Mouse (Mus musculus): ENCODE measurements at regions not wholly inside any gene's neighbourhood (a gene's known extent, or its start where the extent isn't known, plus 50 kb on each side); places are given as distances from the start of the nearest gene placed in this dataset.

- ATAC-seq (ENCODE audit: low FRiP score), result peak; percentile 67
- 88% methylated on average over 1 of the region's 1 CpGs for WGBS
- no peak overlapping the region for H3K27ac ChIP-seq (ENCODE audit: low read depth, low read length)
- H3K4me3 ChIP-seq (ENCODE audit: low read depth, low read length), result no peak overlapping the region
- H3K27me3 ChIP-seq (ENCODE audit: control insufficient read depth, insufficient read depth, low read length), result no peaks in the 10 kb centered on the region
- H3K4me2 ChIP-seq (replicated peaks; ENCODE audit: low read depth, low read length), result no peak overlapping the region
- DNase-seq (ENCODE audit: low spot score), result peak; percentile 78
- H3K36me3 ChIP-seq (ENCODE audit: control insufficient read depth, insufficient read depth, low read length), result no peaks in the 10 kb centered on the region
- H3K9me3 ChIP-seq (ENCODE audit: control insufficient read depth, low read length), result no peaks in the 10 kb centered on the region
- no peaks in the 10 kb centered on the region for H3K4me1 ChIP-seq (replicated peaks; ENCODE audit: control insufficient read depth, insufficient read depth, low read length)
- H3K9ac ChIP-seq (ENCODE audit: low read depth, low read length), result no peak overlapping the region
Measured at GRCm38 (mm10) chrX:6261469-6261868, 59.1 kb downstream of the Bmp15 start.

- 72% methylated on average over 4 of the region's 4 CpGs for WGBS
- no peak for ATAC-seq (ENCODE audit: low FRiP score)
- no peaks in the 10 kb centered on the region for H3K27me3 ChIP-seq (ENCODE audit: control insufficient read depth, insufficient read depth, low read length)
Measured at GRCm38 (mm10) chrX:6258523-6258922, 62.0 kb downstream of the Bmp15 start.

GRCm38 (mm10) chrX:6254058-6254457 is 66.5 kb downstream of the Bmp15 start:
- H3K27ac ChIP-seq (ENCODE audit: low read depth, low read length), result no peak overlapping the region
- no peak for ATAC-seq (ENCODE audit: low FRiP score)

More at GRCm38 (mm10) chrX:6258523-6258922, 62.0 kb downstream of the Bmp15 start:
- Histone ChIP-seq H3K27ac (ENCODE audit: low read depth, low read length) (no peak overlapping the region), H3K9me3 (ENCODE audit: control insufficient read depth, low read length) (no peaks in the 10 kb centered on the region), H3K4me2 (replicated peaks; ENCODE audit: low read depth, low read length) (no peak overlapping the region), H3K36me3 (ENCODE audit: control insufficient read depth, insufficient read depth, low read length) (no peaks in the 10 kb centered on the region), H3K4me1 (replicated peaks; ENCODE audit: control insufficient read depth, insufficient read depth, low read length) (no peaks in the 10 kb centered on the region), H3K9ac (ENCODE audit: low read depth, low read length) (no peak overlapping the region), H3K4me3 (ENCODE audit: low read depth, low read length) (no peak overlapping the region)
- DNase-seq (ENCODE audit: low spot score), result no peak

GRCm38 (mm10) chrX:6252873-6253272 is 67.6 kb downstream of the Bmp15 start:
- no peak for DNase-seq (ENCODE audit: low spot score)
- Histone ChIP-seq H3K9me3 (ENCODE audit: control insufficient read depth, low read length) (no peaks in the 10 kb centered on the region), H3K27ac (ENCODE audit: low read depth, low read length) (no peak overlapping the region), H3K4me1 (replicated peaks; ENCODE audit: control insufficient read depth, insufficient read depth, low read length) (no peaks in the 10 kb centered on the region), H3K27me3 (ENCODE audit: control insufficient read depth, insufficient read depth, low read length) (no peaks in the 10 kb centered on the region), H3K36me3 (ENCODE audit: control insufficient read depth, insufficient read depth, low read length) (no peaks in the 10 kb centered on the region), H3K9ac (ENCODE audit: low read depth, low read length) (no peak overlapping the region), H3K4me3 (ENCODE audit: low read depth, low read length) (no peak overlapping the region), H3K4me2 (replicated peaks; ENCODE audit: low read depth, low read length) (no peak overlapping the region)
- ATAC-seq (ENCODE audit: low FRiP score), result no peak
- WGBS, result 69% methylated on average over 2 of the region's 2 CpGs

More at GRCm38 (mm10) chrX:6254058-6254457, 66.5 kb downstream of the Bmp15 start:
- Histone ChIP-seq H3K4me1 (replicated peaks; ENCODE audit: control insufficient read depth, insufficient read depth, low read length) (no peaks in the 10 kb centered on the region), H3K27me3 (ENCODE audit: control insufficient read depth, insufficient read depth, low read length) (no peaks in the 10 kb centered on the region), H3K4me3 (ENCODE audit: low read depth, low read length) (no peak overlapping the region), H3K4me2 (replicated peaks; ENCODE audit: low read depth, low read length) (no peak overlapping the region), H3K9ac (ENCODE audit: low read depth, low read length) (no peak overlapping the region), H3K9me3 (ENCODE audit: control insufficient read depth, low read length) (no peaks in the 10 kb centered on the region), H3K36me3 (ENCODE audit: control insufficient read depth, insufficient read depth, low read length) (no peaks in the 10 kb centered on the region)
- peak; percentile 25 for DNase-seq (ENCODE audit: low spot score)

Data from hindbrain, embryonic 11.5 days (tissue).